Mouse (Mus musculus) gonadal fat pad, adult 2 months (tissue): ENCODE data around the gene Cpa5. TPM values are rescaled to one million over a fixed set of nuclear protein-coding genes. Genes with fewer than 3 reads are reported as not detected.

Source experiments
- DNase-seq: peaks from one replicate; pipeline ENCODE4 v3.0.0-alpha.2; 2012; ENCODE audit warnings: low read depth
- polyA plus RNA-seq: library from polyadenylated mRNA; depleted of rRNA; stranded (reverse); fragments of >200 nt; gene quantifications from 2 replicates; pipeline ENCODE4 v1.2.3, GENCODE M21; 2012; rRNA removed

Gene Cpa5
- polyA plus RNA-seq = 0.20 and 0.41 TPM in 2 replicates

DNA sequence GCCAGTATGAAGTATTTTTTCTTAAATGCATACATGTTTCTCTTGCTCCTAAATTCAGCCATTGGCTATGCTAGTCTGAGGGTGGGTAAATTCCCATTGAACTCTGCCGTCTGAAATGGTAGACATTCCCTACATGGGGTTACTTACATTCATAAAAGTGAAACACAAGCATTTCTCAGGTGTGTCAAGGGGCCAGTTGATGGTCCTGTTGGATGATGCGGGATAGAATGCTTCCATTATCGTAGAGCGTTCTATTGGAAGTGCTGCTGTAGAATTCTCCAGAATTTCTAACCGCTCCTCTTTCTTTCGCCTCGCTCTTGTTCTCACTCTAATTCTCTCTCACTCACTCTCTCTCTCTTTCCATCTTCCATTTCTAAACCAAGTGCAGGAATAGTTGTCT, at the start of gene Cpa5:
Gene Cpa5, plus strand, starts transcription at position 301 of the 400 bp plus-strand sequence.
- no peak for DNase-seq

DNA sequence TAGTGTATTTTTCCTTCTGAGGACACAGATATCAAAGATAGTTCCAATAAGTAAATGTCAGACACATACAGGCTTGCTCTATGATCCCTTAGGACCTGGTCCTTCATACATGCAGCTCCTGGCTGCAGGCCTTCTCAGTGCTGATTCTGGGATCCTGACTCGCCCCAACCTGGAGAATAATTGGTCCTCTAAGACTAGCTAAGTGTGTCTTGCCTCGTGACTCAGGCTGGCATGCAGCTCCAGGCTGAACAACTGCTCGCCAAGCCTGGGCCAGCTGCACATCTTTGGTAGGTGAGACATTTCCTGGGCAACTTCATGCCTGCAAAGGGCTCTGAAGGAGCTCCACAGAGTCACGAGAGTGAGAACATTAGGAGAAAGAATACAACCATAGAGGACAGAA, 48.7 kb upstream of the Cpa5 start:
- no peak for DNase-seq

GRCm38 (mm10) chr6:30563575-30563974, 47.2 kb upstream of the Cpa5 start:
- no peak for DNase-seq

DNA sequence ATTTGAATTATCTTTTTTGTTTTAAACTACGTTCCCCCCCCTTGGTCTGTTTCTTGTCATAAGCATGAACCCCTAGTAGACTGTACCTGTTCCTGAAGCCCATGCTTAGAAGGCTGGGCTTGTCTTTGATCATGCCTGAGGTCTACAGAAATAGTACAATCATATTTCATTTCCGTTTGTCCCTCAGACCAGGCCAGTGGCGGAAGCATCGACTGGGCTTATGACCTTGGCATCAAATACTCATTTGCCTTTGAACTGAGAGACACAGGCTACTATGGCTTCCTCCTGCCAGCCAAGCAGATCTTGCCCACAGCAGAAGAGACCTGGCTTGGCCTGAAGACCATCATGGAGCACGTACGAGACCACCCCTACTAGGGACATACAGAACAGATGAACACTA, 46.8 kb upstream of the Cpa5 start:
- DNase-seq = no peak

DNA sequence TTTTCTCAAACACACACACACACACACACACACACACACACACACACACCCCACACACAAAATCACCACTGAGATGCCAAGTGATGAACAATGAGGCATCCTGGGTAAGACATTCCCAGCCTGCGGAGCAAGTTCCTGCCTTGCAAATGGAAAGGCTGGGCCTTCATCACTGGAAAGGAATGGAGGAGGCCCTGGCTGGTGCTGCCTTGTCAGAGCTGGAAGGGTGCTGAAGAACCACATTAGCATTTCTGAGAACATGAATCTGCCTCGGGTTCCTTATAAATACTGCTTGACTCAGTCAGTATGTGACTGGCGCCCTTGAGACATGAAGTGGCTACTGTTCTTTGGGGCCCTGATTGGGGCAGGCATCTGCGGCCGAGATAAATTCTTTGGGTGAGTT, 42.7 kb upstream of the Cpa5 start, which contains the start of gene Cpa4:
Gene Cpa4, plus strand, starts transcription at position 301 of the 400 bp plus-strand sequence.
- no peak for DNase-seq

- DNase-seq = no peak
These were observed 41.5 kb upstream of the Cpa5 start for GRCm38 (mm10) chr6:30569331-30569730.

- no peak for DNase-seq
These were observed 40.8 kb upstream of the Cpa5 start for GRCm38 (mm10) chr6:30570012-30570411.

DNA sequence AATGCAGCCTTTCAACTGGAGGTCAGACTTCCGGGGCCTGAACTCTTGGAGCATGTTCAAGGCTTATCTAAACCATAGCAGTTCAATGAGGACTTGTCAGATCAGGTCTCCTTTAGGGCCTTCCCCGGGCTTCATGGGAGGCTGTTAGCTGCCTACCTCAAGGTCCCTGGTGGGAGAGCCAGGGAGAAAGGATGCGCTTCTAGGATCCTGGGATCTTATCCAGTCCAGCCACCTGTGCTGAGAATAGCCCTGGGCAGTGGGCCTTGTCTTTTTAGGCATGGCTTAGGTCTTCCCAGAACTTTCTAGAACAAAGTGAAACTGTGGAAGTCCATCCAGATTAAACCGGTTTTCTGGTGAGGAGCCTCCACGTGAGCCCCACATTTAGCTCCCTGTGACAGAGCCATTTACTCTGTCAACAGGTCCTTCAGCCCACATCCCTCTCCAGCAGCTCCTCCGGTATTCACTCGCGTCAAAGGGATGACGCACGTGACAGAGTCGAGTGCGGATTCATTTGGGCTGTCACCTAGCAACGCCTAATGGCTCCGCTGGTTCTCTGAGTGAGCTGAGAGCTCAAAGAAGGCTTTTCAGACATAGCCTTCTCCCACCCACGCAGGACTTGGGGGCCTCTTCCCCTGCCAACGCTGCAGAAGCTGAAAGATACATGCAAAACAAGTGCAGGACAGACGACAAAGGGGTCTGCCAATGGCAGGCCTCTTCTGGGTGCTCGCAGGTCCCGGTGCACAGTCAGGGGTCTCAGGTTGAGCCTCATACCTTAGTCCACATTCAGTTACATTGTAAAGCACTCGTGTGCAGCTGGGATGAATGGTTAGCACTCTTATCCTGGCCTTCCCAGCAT, 38.1 kb upstream of the Cpa5 start:
- no peak for DNase-seq

DNA sequence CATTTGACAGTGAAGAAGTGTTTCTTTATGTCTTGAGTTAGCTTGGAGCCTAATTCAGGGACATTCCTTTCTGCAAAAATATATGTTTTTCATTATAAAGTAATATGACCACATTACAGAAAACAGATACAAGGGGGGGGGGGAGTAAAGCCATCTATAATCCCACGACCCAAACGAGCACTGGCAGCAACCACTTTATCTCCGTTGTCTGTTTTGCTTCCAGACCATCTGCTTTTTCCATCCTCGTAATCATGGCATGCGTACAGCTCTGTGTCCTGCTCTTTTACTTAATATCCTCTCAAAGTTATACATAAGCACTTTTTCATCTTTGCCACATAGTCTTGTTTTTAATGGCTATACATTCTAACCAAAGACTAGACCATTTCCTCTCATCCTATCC, 37.4 kb upstream of the Cpa5 start:
- DNase-seq = no peak

DNA sequence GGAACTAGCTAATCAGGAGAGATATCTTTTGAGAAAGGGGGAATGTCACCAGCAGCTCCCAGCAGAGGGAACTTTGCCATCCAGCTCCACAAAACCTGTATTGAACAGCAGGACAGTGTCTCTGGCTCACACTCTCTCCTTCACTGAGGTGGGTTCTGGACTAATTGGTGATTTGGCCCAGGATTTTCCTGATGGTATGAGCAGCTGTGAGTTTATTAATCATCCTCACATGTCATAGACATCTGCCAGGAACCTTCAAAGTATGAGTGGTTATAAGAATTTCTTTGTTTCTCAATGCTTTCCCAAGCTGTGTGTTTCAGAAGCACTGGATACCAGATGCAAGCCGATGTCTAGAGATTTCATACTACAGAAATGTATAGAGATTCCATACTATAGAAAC, 35.9 kb upstream of the Cpa5 start:
- DNase-seq = no peak

- DNase-seq = no peak
These were observed 34.2 kb upstream of the Cpa5 start for GRCm38 (mm10) chr6:30576477-30577203.

- no peak for DNase-seq
These were observed 30.6 kb upstream of the Cpa5 start for GRCm38 (mm10) chr6:30579961-30580840.

DNA sequence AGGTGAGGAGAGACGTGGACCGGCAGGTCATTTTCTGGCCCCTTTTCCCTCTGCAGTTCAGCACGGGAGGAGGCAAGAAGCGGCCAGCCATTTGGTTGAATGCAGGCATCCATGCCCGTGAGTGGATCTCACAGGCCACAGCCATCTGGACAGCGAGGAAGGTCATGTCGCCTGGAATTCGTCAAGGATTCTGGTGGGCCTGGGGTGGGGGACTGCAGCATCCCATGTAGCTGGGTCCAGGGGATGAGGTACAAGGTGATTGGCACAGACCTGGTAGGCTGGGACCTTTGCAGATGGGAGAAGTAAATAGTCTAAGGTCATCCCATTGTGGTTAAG, 30.0 kb upstream of the Cpa5 start:
- DNase-seq = no peak

- DNase-seq = no peak
These were observed 23.8 kb upstream of the Cpa5 start for GRCm38 (mm10) chr6:30586886-30587442.

GRCm38 (mm10) chr6:30589819-30590218, 21.0 kb upstream of the Cpa5 start:
- no peak for DNase-seq

DNA sequence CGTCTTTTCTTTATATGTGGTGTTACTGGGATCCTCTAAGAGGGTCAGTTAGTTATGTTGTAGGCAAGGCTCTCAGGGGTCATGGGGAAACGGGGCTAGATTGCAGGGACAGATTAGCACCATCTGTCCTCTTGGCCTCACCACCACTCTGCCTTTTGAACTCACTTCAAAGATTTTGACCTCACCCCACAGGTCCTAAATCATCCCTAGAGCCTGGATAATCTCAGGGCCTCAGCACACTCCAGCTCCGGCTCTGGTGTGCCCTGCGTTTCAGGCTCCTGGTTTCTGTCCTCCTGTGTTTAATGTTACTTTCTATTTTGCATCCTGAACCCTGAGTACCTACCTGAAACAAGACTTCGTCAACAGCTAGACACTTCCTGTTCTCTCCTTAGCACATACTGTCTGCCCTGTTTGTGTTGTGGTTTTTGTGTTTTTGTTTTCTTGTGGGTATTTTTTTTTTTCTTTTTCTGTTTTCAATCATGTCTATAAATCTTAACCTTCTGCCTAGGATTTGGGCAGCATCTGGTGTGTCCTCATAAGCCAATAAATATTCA, 18.9 kb upstream of the Cpa5 start:
- DNase-seq = no peak

DNA sequence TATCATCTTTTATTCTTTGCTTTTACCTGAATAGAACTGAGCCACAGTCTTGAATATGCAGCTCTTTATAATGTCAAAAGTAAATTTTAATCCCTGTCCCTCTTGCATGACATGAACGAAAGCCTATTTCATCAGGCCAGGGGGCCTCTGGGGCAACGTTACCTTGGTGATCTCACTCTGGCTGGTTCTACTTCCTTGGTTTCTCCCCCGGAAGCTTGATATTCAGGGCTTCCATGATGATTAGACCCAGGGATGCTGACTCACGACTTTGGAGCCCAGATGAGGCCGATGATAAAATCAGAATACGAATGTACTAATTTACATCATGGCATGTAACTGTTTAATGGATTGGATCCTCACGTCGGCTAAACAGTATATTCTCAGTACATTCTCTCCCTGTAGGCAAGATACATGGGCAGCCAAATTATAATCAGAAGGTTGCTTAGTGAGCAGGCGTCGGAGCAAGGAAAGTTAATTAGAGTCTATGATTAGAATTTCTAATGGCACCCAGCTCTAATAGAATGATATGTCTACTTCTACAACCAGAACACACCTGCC, 18.3 kb upstream of the Cpa5 start:
- no peak for DNase-seq

GRCm38 (mm10) chr6:30594364-30594763, 16.4 kb upstream of the Cpa5 start:
- no peak for DNase-seq

- DNase-seq = no peak
These were observed 14.4 kb upstream of the Cpa5 start for GRCm38 (mm10) chr6:30596230-30596898.

GRCm38 (mm10) chr6:30600033-30600432, 10.8 kb upstream of the Cpa5 start:
- DNase-seq = no peak

GRCm38 (mm10) chr6:30600995-30601394, 9.8 kb upstream of the Cpa5 start:
- no peak for DNase-seq
